16 mouse cellular contexts compared by ENCODE assay signal in genomic region chr5:66243467-66243866, GRCm38 (mm10). TPM values are rescaled to one million over a fixed set of nuclear protein-coding genes. Genes with fewer than 3 reads are reported as not detected.
DNase-seq lines count a peak whose midpoint lies in the region; ATAC-seq and TF ChIP-seq lines count a peak whose summit lies in the region.
"Had no signal": no experiment of that assay in that cellular context is flagged by ENCODE, and none has a peak within 500 bp of the region (broad histone marks: within the 10 kb centered on the region; RNA-seq: fewer than 3 reads in every experiment).

No protein-coding gene starts in this region.

- H3K9me3 ChIP-seq in intestine, embryonic 16.5 days (ENCODE audit: control insufficient read depth, low read length) = no peaks in the 10 kb centered on the region
- H3K9me3 ChIP-seq in intestine, embryonic 15.5 days = no peaks in the 10 kb centered on the region
- no peaks in the 10 kb centered on the region for H3K9me3 ChIP-seq in intestine, postnatal 0 days (ENCODE audit: control insufficient read depth)
- no peaks in the 10 kb centered on the region for H3K9me3 ChIP-seq in midbrain, embryonic 12.5 days
- no peaks in the 10 kb centered on the region for H3K9me3 ChIP-seq in midbrain, embryonic 16.5 days (replicated peaks; ENCODE audit: control insufficient read depth, low read length, poor library complexity, severe bottlenecking)
- H3K9me3 ChIP-seq: embryonic facial prominence, embryonic 10.5 days; heart, embryonic 15.5 days; hindbrain, embryonic 10.5 days had no signal

- no peaks in the 10 kb centered on the region for H3K36me3 ChIP-seq in intestine, embryonic 16.5 days (ENCODE audit: control insufficient read depth, insufficient read depth, low read length)
- H3K36me3 ChIP-seq in intestine, embryonic 15.5 days = no peaks in the 10 kb centered on the region
- H3K36me3 ChIP-seq in intestine, postnatal 0 days (ENCODE audit: control insufficient read depth, insufficient read depth) = no peaks in the 10 kb centered on the region
- H3K36me3 ChIP-seq in midbrain, embryonic 12.5 days = no peaks in the 10 kb centered on the region
- H3K36me3 ChIP-seq in midbrain, embryonic 16.5 days (ENCODE audit: control insufficient read depth, insufficient read depth, low read length) = no peaks in the 10 kb centered on the region
- H3K36me3 ChIP-seq: embryonic facial prominence, embryonic 10.5 days; heart, embryonic 15.5 days; hindbrain, embryonic 10.5 days had no signal

- peak; percentile 56; the same call in 1 of the 2 replicates for ATAC-seq in intestine, embryonic 16.5 days
- ATAC-seq in intestine, embryonic 15.5 days = no peak
- ATAC-seq in intestine, postnatal 0 days = 0 out of 2 replicates have a peak, but pooled peaks have one; percentile 51
- ATAC-seq in midbrain, embryonic 12.5 days (ENCODE audit: low FRiP score, low read depth) = no peak
- ATAC-seq in midbrain, embryonic 16.5 days = no peak
- ATAC-seq in megakaryocyte, adult 5-6 weeks (ENCODE audit: poor library complexity, severe bottlenecking) = no peak

- no peak overlapping the region for H3K9ac ChIP-seq in intestine, embryonic 16.5 days (ENCODE audit: low read depth, low read length)
- no peak overlapping the region for H3K9ac ChIP-seq in intestine, embryonic 15.5 days
- no peak overlapping the region for H3K9ac ChIP-seq in intestine, postnatal 0 days (ENCODE audit: low read depth, low read length)
- no peak overlapping the region for H3K9ac ChIP-seq in midbrain, embryonic 12.5 days (replicated peaks)
- H3K9ac ChIP-seq in midbrain, embryonic 16.5 days (ENCODE audit: low read depth, low read length) = no peak overlapping the region
- H3K9ac ChIP-seq: heart, embryonic 15.5 days had no signal

- H3K4me3 ChIP-seq in intestine, embryonic 16.5 days (ENCODE audit: low read length) = no peak overlapping the region
- H3K4me3 ChIP-seq in intestine, embryonic 15.5 days (replicated peaks) = no peak overlapping the region
- H3K4me3 ChIP-seq in intestine, postnatal 0 days (ENCODE audit: low read depth, low read length) = no peak overlapping the region
- H3K4me3 ChIP-seq in midbrain, embryonic 12.5 days = no peak overlapping the region
- no peak overlapping the region for H3K4me3 ChIP-seq in midbrain, embryonic 16.5 days (ENCODE audit: low read depth, low read length)
- H3K4me3 ChIP-seq: embryonic facial prominence, embryonic 10.5 days; heart, adult 2 months; heart, embryonic 15.5 days; hindbrain, embryonic 10.5 days had no signal

- 74% methylated on average over 9 of the region's 9 CpGs for WGBS in intestine, embryonic 16.5 days
- WGBS in intestine, embryonic 15.5 days = 76% methylated on average over 9 of the region's 9 CpGs
- WGBS in intestine, postnatal 0 days = 56% methylated on average over 9 of the region's 9 CpGs
- WGBS in midbrain, embryonic 12.5 days = 87% methylated on average over 9 of the region's 9 CpGs
- WGBS in midbrain, embryonic 16.5 days = 93% methylated on average over 9 of the region's 9 CpGs

- no peak for DNase-seq in urinary bladder, postnatal 25 days (ENCODE audit: low spot score)
- DNase-seq: cerebellum, adult 2 months; cerebellum, postnatal 10 days; gastrocnemius, postnatal 10 days; heart, adult 2 months had no signal

- no peaks in the 10 kb centered on the region for H3K27me3 ChIP-seq in intestine, embryonic 16.5 days (replicated peaks; ENCODE audit: control insufficient read depth, insufficient read depth, low read length)
- H3K27me3 ChIP-seq in intestine, embryonic 15.5 days (replicated peaks) = no peaks in the 10 kb centered on the region
- H3K27me3 ChIP-seq in intestine, postnatal 0 days (replicated peaks; ENCODE audit: control insufficient read depth, insufficient read depth, low read length) = no peaks in the 10 kb centered on the region
- H3K27me3 ChIP-seq in midbrain, embryonic 12.5 days = no peaks in the 10 kb centered on the region
- no peaks in the 10 kb centered on the region for H3K27me3 ChIP-seq in midbrain, embryonic 16.5 days (ENCODE audit: control insufficient read depth, insufficient read depth, low read depth, low read length)
- H3K27me3 ChIP-seq: heart, embryonic 15.5 days had no signal

- no peaks in the 10 kb centered on the region for H3K4me1 ChIP-seq in intestine, embryonic 16.5 days (ENCODE audit: control insufficient read depth, insufficient read depth, low read length)
- H3K4me1 ChIP-seq in intestine, embryonic 15.5 days (replicated peaks) = no peaks in the 10 kb centered on the region
- H3K4me1 ChIP-seq in intestine, postnatal 0 days (replicated peaks; ENCODE audit: control insufficient read depth, insufficient read depth, low read length) = no peaks in the 10 kb centered on the region; the same call in 1 of the 2 replicates
- peaks cover 13% of the 10 kb centered on the region for H3K4me1 ChIP-seq in midbrain, embryonic 12.5 days
- peaks cover 12% of the 10 kb centered on the region for H3K4me1 ChIP-seq in midbrain, embryonic 16.5 days (ENCODE audit: control insufficient read depth, insufficient read depth, low read length)
- H3K4me1 ChIP-seq: heart, embryonic 15.5 days had no signal

- H3K27ac ChIP-seq in intestine, embryonic 16.5 days (ENCODE audit: low read length) = no peak overlapping the region
- H3K27ac ChIP-seq in intestine, embryonic 15.5 days = no peak overlapping the region
- no peak overlapping the region; the same call in 1 of the 2 replicates for H3K27ac ChIP-seq in intestine, postnatal 0 days (ENCODE audit: low read depth, low read length)
- peak overlapping the region; percentile 75; the same call in 1 of the 2 replicates for H3K27ac ChIP-seq in midbrain, embryonic 12.5 days (replicated peaks)
- H3K27ac ChIP-seq in midbrain, embryonic 16.5 days (ENCODE audit: low read length) = peak overlapping the region; percentile 70; the same call in 1 of the 2 replicates
- H3K27ac ChIP-seq: heart, adult 2 months; heart, embryonic 15.5 days had no signal

- TF ChIP-seq CTCF in intestine, postnatal 0 days (IDR thresholded peaks at IDR 0.05; ENCODE audit: low read depth) = no peak

- no peak overlapping the region for H3K4me2 ChIP-seq in intestine, embryonic 16.5 days (ENCODE audit: low read depth, low read length)
- H3K4me2 ChIP-seq in intestine, embryonic 15.5 days (replicated peaks) = no peak overlapping the region
- H3K4me2 ChIP-seq in intestine, postnatal 0 days (replicated peaks; ENCODE audit: low read depth) = no peak overlapping the region
- no peak overlapping the region for H3K4me2 ChIP-seq in midbrain, embryonic 12.5 days (replicated peaks)
- no peak overlapping the region for H3K4me2 ChIP-seq in midbrain, embryonic 16.5 days (ENCODE audit: low read length)
- H3K4me2 ChIP-seq: heart, embryonic 11.5 days; heart, embryonic 15.5 days had no signal

RNA-seq across cellular contexts. Expression of gene Nsun7, which starts 16.2 kb away (rescaled TPM):
- polyA plus RNA-seq in intestine, embryonic 16.5 days (2015; fragmentation: Nextera tagmentation; extraction: Ambion mirVana) = 0.13 and 0.17 TPM in 2 replicates
- 0.14 and 0.27 TPM in 2 replicates for polyA plus RNA-seq in intestine, embryonic 15.5 days (2015; fragmentation: Nextera tagmentation; extraction: Ambion mirVana)
- 0.05 and 0.09 TPM in 2 replicates for polyA plus RNA-seq in intestine, postnatal 0 days (2015; fragmentation: Nextera tagmentation; extraction: Ambion mirVana)
- polyA plus RNA-seq in midbrain, embryonic 12.5 days (2016; fragmentation: Nextera tagmentation; extraction: Ambion mirVana) = 1.2 and 1.9 TPM in 2 replicates
- polyA plus RNA-seq in midbrain, embryonic 16.5 days (2015; fragmentation: Nextera tagmentation; extraction: Ambion mirVana) = 2.6 and 2.9 TPM in 2 replicates
- not detected in 2 replicates for total RNA-seq in megakaryocyte, adult 5-6 weeks (2015)
- total RNA-seq in megakaryocyte, adult 5-6 weeks (2017) = not detected in 2 replicates
- total RNA-seq: heart, adult 2 months; heart, postnatal 25 days had no signal

Comparison
In these comparisons a context has a peak if more than half of its experiments do, and no peak if none do; other contexts are left out.
1. ATAC-seq: peak in intestine, embryonic 16.5 days (single experiment) and intestine, postnatal 0 days (single experiment); none in intestine, embryonic 15.5 days (single experiment), midbrain, embryonic 12.5 days (single experiment), midbrain, embryonic 16.5 days (single experiment) and megakaryocyte, adult 5-6 weeks (single experiment).
2. H3K27ac ChIP-seq: peak in midbrain, embryonic 12.5 days (single experiment) and midbrain, embryonic 16.5 days (single experiment); none in intestine, embryonic 16.5 days (single experiment), intestine, embryonic 15.5 days (single experiment) and intestine, postnatal 0 days (single experiment).